Mouse (Mus musculus) midbrain, postnatal 0 days (tissue): ENCODE data around the gene Parn. TPM values are rescaled to one million over a fixed set of nuclear protein-coding genes. Genes with fewer than 3 reads are reported as not detected.

Experiments
- ATAC-seq: fragments of 200-750 bp; cut with Nextera tagmentation; 2 replicates; pipeline ENCODE4 v1.8.0; 2017; ENCODE audit warnings: moderate number of reproducible peaks, mild to moderate bottlenecking, moderate TSS enrichment, moderate library complexity; ENCODE audit not compliant: low FRiP score
- DNase-seq: peaks from one replicate; pipeline ENCODE4 v3.0.0-alpha.2; 2015; ENCODE audit warnings: low spot score
- H3K27ac ChIP-seq: fragments of 300-500 bp; sonication (generic); 2 replicates; pipeline ENCODE4 v1.5.1; 2014; ENCODE audit warnings: low read depth, mild to moderate bottlenecking, low read length, mixed read lengths
- H3K27me3 ChIP-seq: fragments of 300-500 bp; sonication (generic); 2 replicates; pipeline ENCODE4 v1.6.1; 2014; ENCODE audit warnings: low read length, control low read depth, mixed read lengths; ENCODE audit not compliant: insufficient read depth
- H3K36me3 ChIP-seq: fragments of 300-500 bp; sonication (generic); 2 replicates; pipeline ENCODE4 v1.6.1; 2014; ENCODE audit warnings: low read length, control low read depth, mixed read lengths; ENCODE audit not compliant: insufficient read depth
- H3K4me1 ChIP-seq: fragments of 300-500 bp; sonication (generic); 2 replicates; pipeline ENCODE4 v1.6.1; 2014; ENCODE audit warnings: mild to moderate bottlenecking, control low read depth, antibody characterized with exemption, low read length, mixed read lengths; ENCODE audit not compliant: insufficient read depth
- H3K4me2 ChIP-seq: fragments of 300-500 bp; sonication (generic); 2 replicates; pipeline ENCODE4 v1.6.1; 2014; ENCODE audit warnings: low read depth, mild to moderate bottlenecking, low read length, mixed read lengths; ENCODE audit not compliant: poor library complexity, severe bottlenecking
- H3K4me3 ChIP-seq: fragments of 300-500 bp; sonication (generic); 2 replicates; pipeline ENCODE4 v1.5.1; 2014; ENCODE audit warnings: low read depth, mild to moderate bottlenecking, low read length, moderate library complexity
- H3K9ac ChIP-seq: fragments of 300-500 bp; sonication (generic); replicated peaks from 2 replicates; pipeline ENCODE4 v1.6.1; 2014; ENCODE audit warnings: mild to moderate bottlenecking, low read length, moderate library complexity, mixed read lengths; ENCODE audit not compliant: poor library complexity, severe bottlenecking
- H3K9me3 ChIP-seq: fragments of 300-500 bp; sonication (generic); 2 replicates; pipeline ENCODE4 v1.6.1; 2016; ENCODE audit warnings: low read length, control low read depth
- CTCF ChIP-seq: IDR thresholded peaks from 2 replicates; pipeline ENCODE4 v1.5.1; 2016; ENCODE audit warnings: antibody characterized with exemption, mild to moderate bottlenecking
- WGBS: fragments of 180-500 bp; shearing (Covaris S2); extraction: QIAGEN DNeasy Blood & Tissue Kit; methylation state at CpG from one replicate; pipeline ENCODE4 v1.1.7; 2014; 5-methylcytosine and 5-hydroxymethylcytosine counted together
- polyA plus RNA-seq: library from polyadenylated mRNA; unstranded; fragments of >200 nt; fragmentation: Nextera tagmentation; extraction: Ambion mirVana; gene quantifications from 2 replicates; pipeline ENCODE4 v1.2.1, GENCODE M21; 2015
- total RNA-seq: library from RNA; depleted of rRNA; stranded (reverse); fragments of >200 nt; gene quantifications from 2 replicates; pipeline ENCODE4 v1.2.3, GENCODE M21; 2014; rRNA removed

Parn gene
- total RNA-seq (11.8 and 14.8 TPM in 2 replicates), polyA plus RNA-seq (28.0 and 29.3 TPM in 2 replicates)

DNA sequence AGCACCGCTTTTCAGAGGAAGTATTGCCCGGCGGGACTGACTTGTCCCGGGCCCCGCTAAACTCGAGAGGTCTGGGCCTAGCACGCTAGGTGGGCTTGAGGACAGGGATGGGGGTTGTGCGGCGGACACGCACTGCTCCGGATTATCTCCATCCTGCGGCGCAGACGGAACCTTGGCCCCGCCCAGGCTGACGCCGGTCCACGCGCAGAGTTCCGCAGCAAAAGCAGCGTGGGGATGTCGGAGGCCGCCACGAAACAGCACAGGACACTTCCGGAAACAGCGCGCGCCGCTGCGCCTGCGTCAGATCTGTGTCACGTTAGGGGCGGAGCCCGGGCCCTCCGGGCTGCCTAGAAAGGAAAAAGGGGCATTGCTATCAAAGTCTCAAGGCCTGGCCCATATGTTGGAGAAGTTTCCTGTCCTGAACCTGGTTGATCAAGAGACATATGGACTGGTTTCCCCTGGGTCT, at the start of gene Parn:
Gene Parn, minus strand, starts transcription at position 293 of the 466 bp plus-strand sequence.
- DNase-seq = peak; percentile 94
- ATAC-seq = peak; percentile 87
- H3K9me3 ChIP-seq = no peaks in the 10 kb centered on the region
- H3K4me1 ChIP-seq = no peaks in the 10 kb centered on the region
- peak within 1 kb of the TSS; percentile 87 for H3K4me2 ChIP-seq
- peaks cover 12% of the 10 kb centered on the region; the same call in 1 of the 2 replicates for H3K36me3 ChIP-seq
- TF ChIP-seq CTCF = no peak; the same call in 1 of the 2 replicates
- no peaks in the 10 kb centered on the region for H3K27me3 ChIP-seq
- H3K4me3 ChIP-seq = peak within 1 kb of the TSS; percentile 69
- under 1% methylated on average over 35 of the region's 35 CpGs for WGBS
- peak within 1 kb of the TSS; percentile 71 for H3K9ac ChIP-seq
- H3K27ac ChIP-seq = peak within 1 kb of the TSS; percentile 58

DNA sequence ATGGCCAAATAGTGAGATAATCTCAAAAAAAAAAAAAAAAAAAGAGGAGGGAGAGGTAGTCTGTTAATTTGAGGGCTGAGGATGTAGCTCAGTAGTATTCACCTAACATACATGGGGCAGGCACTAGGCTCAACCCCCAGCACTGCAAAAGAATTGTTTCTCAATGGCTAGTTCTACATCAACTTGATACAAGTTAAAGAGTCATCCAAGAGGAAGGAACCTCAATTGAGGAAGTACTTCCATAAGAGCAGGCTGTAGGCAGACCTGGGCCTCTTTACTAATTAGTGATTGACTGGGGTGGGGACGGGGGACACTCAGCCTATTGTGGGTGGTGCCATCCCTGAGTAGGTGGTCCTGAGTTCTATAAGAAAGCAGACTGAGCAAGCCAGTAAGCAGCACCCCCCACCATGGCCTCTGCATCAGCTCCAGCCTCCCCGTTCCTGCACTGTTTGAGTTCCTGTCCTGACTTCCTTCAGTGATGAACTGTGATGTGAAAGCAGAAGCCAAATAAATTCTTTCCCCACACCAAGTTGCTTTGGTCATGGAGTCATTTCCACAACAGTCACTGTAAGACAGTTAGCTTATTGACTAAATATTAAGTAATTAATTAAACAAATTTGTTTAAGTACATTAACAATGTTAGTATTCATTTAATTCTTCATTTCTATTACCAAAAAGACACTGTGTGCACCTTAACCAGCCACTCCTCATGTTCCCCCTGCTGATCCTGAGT, 49.0 kb upstream of the Parn start:
- no peak overlapping the region for H3K27ac ChIP-seq
- no peak overlapping the region for H3K9ac ChIP-seq
- ATAC-seq = no peak
- H3K9me3 ChIP-seq = no peaks in the 10 kb centered on the region
- no peaks in the 10 kb centered on the region for H3K27me3 ChIP-seq
- 86% methylated on average over 2 of the region's 2 CpGs for WGBS
- H3K36me3 ChIP-seq = no peaks in the 10 kb centered on the region
- TF ChIP-seq CTCF = no peak
- DNase-seq = no peak
- no peak overlapping the region for H3K4me2 ChIP-seq
- no peaks in the 10 kb centered on the region for H3K4me1 ChIP-seq
- no peak overlapping the region for H3K4me3 ChIP-seq

DNA sequence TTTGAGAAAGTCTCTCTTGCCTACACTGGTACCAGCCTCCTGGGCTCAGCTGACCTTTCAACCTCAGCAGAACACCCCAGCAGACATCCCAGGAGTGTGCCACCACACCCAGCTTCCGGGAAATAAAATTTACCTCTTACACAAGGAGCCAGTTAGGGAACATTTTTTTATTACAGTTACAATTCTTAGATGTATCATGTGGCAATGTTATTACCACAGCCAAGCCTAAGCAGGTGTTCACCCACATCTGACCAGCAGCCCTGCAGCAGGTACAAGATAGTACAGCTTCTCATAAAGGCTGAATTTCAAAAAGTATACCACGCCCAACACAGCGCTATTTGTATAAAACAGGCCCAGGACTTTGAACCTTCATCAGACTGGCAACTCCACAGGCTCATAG, 46.9 kb upstream of the Parn start:
- no peaks in the 10 kb centered on the region for H3K36me3 ChIP-seq
- no peak overlapping the region for H3K9ac ChIP-seq
- no peak overlapping the region for H3K4me2 ChIP-seq
- H3K4me1 ChIP-seq = no peaks in the 10 kb centered on the region
- no peak overlapping the region for H3K4me3 ChIP-seq
- no peak overlapping the region for H3K27ac ChIP-seq
- DNase-seq = no peak
- H3K9me3 ChIP-seq = no peaks in the 10 kb centered on the region
- no peak for ATAC-seq
- 89% methylated on average over 3 of the region's 3 CpGs for WGBS
- TF ChIP-seq CTCF = no peak
- no peaks in the 10 kb centered on the region for H3K27me3 ChIP-seq

DNA sequence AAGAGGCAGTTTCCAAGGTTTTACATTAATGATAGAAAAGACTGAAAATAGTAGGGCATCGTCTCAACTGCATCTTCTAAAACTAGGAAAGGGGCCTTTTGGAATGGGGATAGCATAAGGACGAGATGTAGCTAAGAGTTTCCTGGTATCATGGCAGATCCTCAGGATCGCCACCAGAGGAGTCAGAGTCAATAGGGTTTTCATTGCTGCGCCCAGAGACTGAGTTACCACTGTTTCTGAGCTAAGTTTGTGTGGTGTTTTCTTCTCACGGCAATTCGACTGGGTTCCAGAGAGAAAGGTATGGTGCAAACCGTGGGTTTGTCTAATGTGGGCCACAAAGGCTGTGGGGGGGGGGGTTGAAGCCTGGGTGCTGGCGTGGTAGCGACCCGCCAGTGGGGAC, 36.7 kb upstream of the Parn start:
- Histone ChIP-seq H3K4me3 (no peak overlapping the region), H3K27me3 (no peaks in the 10 kb centered on the region), H3K4me2 (no peak overlapping the region), H3K36me3 (peaks cover 10% of the 10 kb centered on the region), H3K9ac (no peak overlapping the region), H3K27ac (no peak overlapping the region), H3K9me3 (no peaks in the 10 kb centered on the region), H3K4me1 (no peaks in the 10 kb centered on the region)
- ATAC-seq (no peak), DNase-seq (no peak)
- no peak for TF ChIP-seq CTCF
- WGBS = 96% methylated on average over 10 of the region's 10 CpGs

DNA sequence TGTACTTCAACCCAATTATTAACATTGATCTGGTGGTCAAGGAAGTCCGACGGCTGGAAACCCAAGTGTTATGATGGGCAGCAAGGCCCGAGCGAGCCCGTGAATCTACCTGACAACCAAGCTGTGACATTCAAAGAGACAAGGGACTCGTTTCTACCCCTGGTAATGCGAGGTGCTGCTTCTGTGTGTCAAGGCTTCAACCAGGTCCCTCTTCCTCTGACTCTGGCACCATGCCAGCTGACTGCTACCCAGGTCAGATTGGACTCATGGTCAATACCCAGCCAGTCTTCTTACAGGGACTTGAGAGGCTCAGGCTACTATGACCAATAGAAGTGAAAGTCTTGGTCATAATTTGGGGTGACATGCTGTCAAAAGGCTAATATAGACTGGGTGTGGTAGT, 34.2 kb upstream of the Parn start:
- TF ChIP-seq CTCF = no peak
- H3K36me3 ChIP-seq = peaks cover 29% of the 10 kb centered on the region
- no peak for DNase-seq
- 96% methylated on average over 7 of the region's 7 CpGs for WGBS
- H3K9ac ChIP-seq = no peak overlapping the region
- no peak for ATAC-seq
- no peak overlapping the region for H3K4me3 ChIP-seq
- H3K4me2 ChIP-seq = no peak overlapping the region
- H3K27me3 ChIP-seq = no peaks in the 10 kb centered on the region
- no peak overlapping the region for H3K27ac ChIP-seq
- H3K9me3 ChIP-seq = no peaks in the 10 kb centered on the region
- no peaks in the 10 kb centered on the region for H3K4me1 ChIP-seq

DNA sequence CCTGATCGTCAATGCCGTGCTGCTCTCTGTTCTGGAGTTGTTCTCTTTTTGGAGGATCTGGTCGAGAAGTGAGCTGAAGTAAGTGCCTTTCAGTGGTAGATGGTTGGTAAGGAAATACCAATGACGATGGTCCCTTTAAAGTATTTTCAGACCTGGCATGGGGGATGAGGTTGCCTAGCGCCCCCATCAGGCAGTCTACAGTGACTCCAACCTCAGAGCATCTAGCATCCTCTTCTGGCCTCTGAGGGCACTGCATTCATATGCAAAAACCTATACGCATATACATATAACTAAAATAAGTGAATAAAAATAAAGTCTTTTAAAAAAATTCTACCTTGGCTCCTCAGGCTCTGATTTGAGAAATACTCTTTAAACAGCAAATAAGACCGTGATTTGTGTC, 31.0 kb upstream of the Parn start:
- ATAC-seq = no peak
- DNase-seq = peak; percentile 9
- H3K27me3 ChIP-seq = no peaks in the 10 kb centered on the region
- TF ChIP-seq CTCF = peak; percentile 47
- WGBS = 87% methylated on average over 7 of the region's 7 CpGs
- no peak overlapping the region for H3K4me2 ChIP-seq
- no peak overlapping the region for H3K27ac ChIP-seq
- H3K4me1 ChIP-seq = no peaks in the 10 kb centered on the region
- H3K36me3 ChIP-seq = peaks cover 45% of the 10 kb centered on the region
- no peak overlapping the region for H3K4me3 ChIP-seq
- no peaks in the 10 kb centered on the region for H3K9me3 ChIP-seq
- no peak overlapping the region for H3K9ac ChIP-seq
